Mouse (Mus musculus) erythroblast, embryonic 14.5 days (primary cell): Measurements from ENCODE around the gene Cd248. TPM values are rescaled to one million over a fixed set of nuclear protein-coding genes. Genes with fewer than 3 reads are reported as not detected.

Experiments
- H3K27me3 ChIP-seq: 2 replicates; pipeline ENCODE4 v1.6.1; 2012; ENCODE audit warnings: inconsistent platforms; ENCODE audit not compliant: control insufficient read depth
- H3K36me3 ChIP-seq: 2 replicates; pipeline ENCODE4 v1.6.1; 2012; ENCODE audit warnings: mild to moderate bottlenecking, inconsistent platforms; ENCODE audit not compliant: control insufficient read depth
- H3K4me1 ChIP-seq: 2 replicates; pipeline ENCODE4 v1.6.1; 2012; ENCODE audit warnings: inconsistent platforms; ENCODE audit not compliant: control insufficient read depth
- H3K4me3 ChIP-seq: replicated peaks from 2 replicates; pipeline ENCODE3; 2012; ENCODE audit warnings: moderate library complexity, mild to moderate bottlenecking, inconsistent platforms
- H3K9me3 ChIP-seq: 2 replicates; pipeline ENCODE4 v1.6.1; 2012; ENCODE audit warnings: low read length, inconsistent platforms, mixed read lengths; ENCODE audit not compliant: control insufficient read depth
- GATA1 ChIP-seq: IDR thresholded peaks from 2 replicates; pipeline ENCODE4 v1.6.1; 2012; ENCODE audit warnings: low read length, inconsistent platforms, mixed read lengths
- TAL1 ChIP-seq: IDR thresholded peaks from 3 replicates; pipeline ENCODE4 v1.6.1; 2012; ENCODE audit warnings: low read length, inconsistent platforms, mixed read lengths
- polyA plus RNA-seq: library from polyadenylated mRNA; stranded (reverse); fragments of >175 nt; gene quantifications from 2 replicates; pipeline ENCODE4 v1.2.3, GENCODE M21; 2012

The Cd248 gene
- 0.06 and 0.11 TPM in 2 replicates for polyA plus RNA-seq

GRCm38 (mm10) chr19:5067867-5068569 is at the start of gene Cd248:
Cd248 (plus strand) TSS chr19:5068078.
- peaks cover 72% of the 10 kb centered on the region for H3K4me1 ChIP-seq
- no peaks in the 10 kb centered on the region for H3K9me3 ChIP-seq
- H3K36me3 ChIP-seq: no peaks in the 10 kb centered on the region
- TF ChIP-seq GATA1 (no peak), TAL1 (no peak)
- H3K27me3 ChIP-seq: peaks cover 41% of the 10 kb centered on the region
- peak within 1 kb of the TSS; percentile 60 for H3K4me3 ChIP-seq

GRCm38 (mm10) chr19:5018191-5018590 is 49.7 kb upstream of the Cd248 start:
- Histone ChIP-seq H3K36me3 (no peaks in the 10 kb centered on the region), H3K9me3 (no peaks in the 10 kb centered on the region), H3K4me3 (no peak overlapping the region), H3K4me1 (peaks cover 3% of the 10 kb centered on the region), H3K27me3 (peaks cover 4% of the 10 kb centered on the region; the same call in 1 of the 2 replicates)
- TF ChIP-seq GATA1 (no peak), TAL1 (no peak)

DNA sequence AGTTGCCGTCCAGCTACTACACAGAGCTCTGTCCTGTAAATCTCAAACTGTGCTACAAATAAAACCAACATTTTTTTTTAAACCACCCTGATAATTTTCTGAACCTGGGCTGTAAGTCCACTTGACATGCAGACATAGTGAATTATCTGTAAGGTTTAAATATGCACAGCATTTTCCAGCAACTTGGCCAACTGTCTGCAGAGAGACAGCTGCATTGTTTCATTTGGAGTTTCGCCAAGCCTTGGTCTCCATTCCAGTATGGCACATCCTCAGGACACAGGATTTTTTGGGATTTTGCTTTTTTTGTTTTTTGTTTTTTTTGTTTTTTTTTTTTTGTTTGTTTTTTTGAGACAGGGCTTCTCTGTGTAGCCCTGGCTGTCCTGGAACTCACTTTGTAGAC is 46.5 kb upstream of the Cd248 start:
- H3K36me3 ChIP-seq: peaks cover 4% of the 10 kb centered on the region
- no peaks in the 10 kb centered on the region for H3K9me3 ChIP-seq
- H3K4me3 ChIP-seq: no peak overlapping the region
- H3K4me1 ChIP-seq: peaks cover 17% of the 10 kb centered on the region
- H3K27me3 ChIP-seq: no peaks in the 10 kb centered on the region; the same call in 1 of the 2 replicates
- TF ChIP-seq TAL1 (no peak), GATA1 (no peak)

GRCm38 (mm10) chr19:5023621-5024479 is 44.0 kb upstream of the Cd248 start, which contains the start of gene Slc29a2:
Slc29a2 (plus strand) TSS chr19:5023860.
- H3K4me1 ChIP-seq: peaks cover 16% of the 10 kb centered on the region
- TF ChIP-seq TAL1: no peak
- no peaks in the 10 kb centered on the region for H3K9me3 ChIP-seq
- H3K36me3 ChIP-seq: peaks cover 8% of the 10 kb centered on the region
- no peaks in the 10 kb centered on the region; the same call in 1 of the 2 replicates for H3K27me3 ChIP-seq
- peak within 1 kb of the TSS; percentile 80 for H3K4me3 ChIP-seq

- no peak for TF ChIP-seq GATA1
- TF ChIP-seq TAL1: no peak
- Histone ChIP-seq H3K4me1 (peaks cover 16% of the 10 kb centered on the region), H3K36me3 (peaks cover 14% of the 10 kb centered on the region), H3K9me3 (no peaks in the 10 kb centered on the region), H3K27me3 (no peaks in the 10 kb centered on the region), H3K4me3 (no peak overlapping the region)
These were observed 41.8 kb upstream of the Cd248 start for GRCm38 (mm10) chr19:5026111-5026510.

DNA sequence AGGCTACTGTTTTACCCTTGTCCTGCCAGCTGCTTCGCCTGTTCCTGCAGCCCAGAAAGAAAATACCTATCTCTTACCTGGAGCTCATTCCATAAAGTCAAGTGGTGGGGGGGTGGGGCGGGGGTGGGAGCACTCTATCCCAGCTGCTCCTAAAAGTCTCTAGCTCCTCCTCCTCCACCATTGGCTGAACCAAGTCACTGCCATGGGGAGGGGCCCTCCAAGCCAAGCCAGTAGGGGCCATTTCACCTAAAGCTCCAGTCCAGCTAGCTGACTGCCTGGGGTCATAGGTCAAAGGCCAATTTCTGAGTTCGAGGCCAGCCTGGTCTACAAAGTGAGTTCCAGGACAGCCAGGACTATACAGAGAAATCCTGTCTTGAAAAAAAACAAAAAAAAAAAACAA is 35.2 kb upstream of the Cd248 start:
- Histone ChIP-seq H3K36me3 (peaks cover 6% of the 10 kb centered on the region), H3K4me1 (no peaks in the 10 kb centered on the region), H3K4me3 (no peak overlapping the region), H3K27me3 (peaks cover 7% of the 10 kb centered on the region), H3K9me3 (no peaks in the 10 kb centered on the region)
- TF ChIP-seq TAL1 (no peak), GATA1 (no peak)

DNA sequence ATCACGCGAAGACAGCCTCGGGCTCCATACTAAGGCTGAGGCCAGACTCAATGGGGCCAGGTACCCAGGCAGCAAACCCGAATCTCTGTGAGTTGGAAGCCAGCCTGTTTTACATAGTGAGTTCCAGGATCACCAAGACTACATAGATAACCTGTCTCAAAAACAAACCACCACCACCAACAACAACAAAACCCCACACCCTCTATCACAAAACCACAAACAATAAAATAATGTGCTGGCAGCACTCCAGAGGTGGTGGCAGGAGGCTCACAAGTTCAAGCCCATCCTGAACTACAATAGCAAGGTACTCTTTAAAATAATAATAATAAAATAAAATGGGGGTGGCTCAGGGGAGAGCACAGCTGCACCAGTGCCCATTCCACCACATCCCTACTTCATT is 31.3 kb upstream of the Cd248 start:
- TF ChIP-seq GATA1: no peak
- no peak for TF ChIP-seq TAL1
- Histone ChIP-seq H3K9me3 (no peaks in the 10 kb centered on the region), H3K36me3 (no peaks in the 10 kb centered on the region), H3K4me1 (peaks cover 38% of the 10 kb centered on the region), H3K4me3 (no peak overlapping the region), H3K27me3 (peaks cover 26% of the 10 kb centered on the region)

GRCm38 (mm10) chr19:5037678-5038571 is 30.0 kb upstream of the Cd248 start:
- TF ChIP-seq TAL1 (no peak), GATA1 (no peak)
- peak overlapping the region; percentile 80 for H3K4me3 ChIP-seq

More at GRCm38 (mm10) chr19:5037678-5038571, 30.0 kb upstream of the Cd248 start:
- H3K36me3 ChIP-seq: peaks cover 3% of the 10 kb centered on the region
- no peaks in the 10 kb centered on the region for H3K9me3 ChIP-seq
- H3K27me3 ChIP-seq: peaks cover 26% of the 10 kb centered on the region
- H3K4me1 ChIP-seq: peaks cover 51% of the 10 kb centered on the region
